Mouse (Mus musculus) brown adipose tissue, adult 24 weeks (tissue): ENCODE results near the gene Mgarp. TPM values are rescaled to one million over a fixed set of nuclear protein-coding genes. Genes with fewer than 3 reads are reported as not detected.

Source experiments
- H3K27ac ChIP-seq: fragments of 200-500 bp; replicated peaks from 2 replicates; pipeline ENCODE4 v1.5.1; 2012; ENCODE audit warnings: low read depth, mild to moderate bottlenecking, low read length
- H3K4me1 ChIP-seq: fragments of 200-500 bp; 2 replicates; pipeline ENCODE4 v1.6.1; 2012; ENCODE audit warnings: low read length, mixed read lengths; ENCODE audit not compliant: control insufficient read depth, insufficient read depth, insufficient read length
- H3K4me3 ChIP-seq: fragments of 200-500 bp; 2 replicates; pipeline ENCODE4 v1.5.1; 2012; ENCODE audit warnings: low read depth, mild to moderate bottlenecking, low read length, moderate library complexity; ENCODE audit not compliant: insufficient read depth
- polyA plus RNA-seq: library from polyadenylated mRNA; stranded (reverse); fragments of >200 nt; gene quantifications from 2 replicates; pipeline ENCODE4 v1.2.4, GENCODE M21; 2012; ENCODE audit not compliant: missing spikeins, insufficient read depth, insufficient read length

Gene Mgarp
- polyA plus RNA-seq, 1 experiment, result not detected

- H3K4me3 ChIP-seq, result no peak overlapping the region
- no peaks in the 10 kb centered on the region for H3K4me1 ChIP-seq
- no peak overlapping the region for H3K27ac ChIP-seq
These were observed 9.4 kb downstream of the Mgarp start for GRCm38 (mm10) chr3:51387134-51387451.

DNA sequence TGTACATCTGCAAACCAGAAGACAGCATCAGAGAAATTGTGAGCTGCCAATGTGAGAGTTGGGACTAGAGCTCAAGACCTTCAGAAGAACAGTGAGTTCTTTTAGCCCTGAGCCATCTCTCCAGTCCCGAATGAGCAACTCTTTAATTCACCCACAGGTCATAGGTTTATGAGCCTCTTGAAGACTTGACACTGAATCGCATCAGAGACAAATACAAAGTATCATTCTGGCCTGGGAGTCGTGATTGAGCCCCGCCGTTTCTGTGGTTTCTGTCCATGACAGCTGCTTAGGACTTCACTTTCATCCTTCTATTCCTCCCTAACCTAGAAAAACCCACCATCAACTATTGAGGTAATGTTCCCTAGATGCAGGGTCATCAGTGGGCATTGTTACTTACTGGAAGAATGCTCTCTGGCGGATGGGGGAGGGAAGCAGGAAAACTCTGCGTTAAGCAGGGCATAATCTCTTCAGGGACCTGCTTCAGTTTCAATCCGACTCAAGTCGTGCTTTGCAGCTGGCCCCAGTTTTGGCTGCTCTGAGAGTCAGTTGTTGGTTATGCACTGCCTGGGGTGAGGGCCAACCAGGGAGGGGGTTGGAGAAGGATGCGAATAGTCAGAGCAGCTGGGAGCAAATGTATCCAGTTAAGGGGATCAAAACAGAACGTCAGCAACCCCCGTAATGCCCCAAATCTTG lies 10.0 kb downstream of the Mgarp start:
- Histone ChIP-seq H3K4me1 (no peaks in the 10 kb centered on the region), H3K27ac (no peak overlapping the region), H3K4me3 (no peak overlapping the region)

GRCm38 (mm10) chr3:51383409-51383808 lies 13.1 kb downstream of the Mgarp start:
- H3K4me3 ChIP-seq, result no peak overlapping the region
- no peak overlapping the region for H3K27ac ChIP-seq

DNA sequence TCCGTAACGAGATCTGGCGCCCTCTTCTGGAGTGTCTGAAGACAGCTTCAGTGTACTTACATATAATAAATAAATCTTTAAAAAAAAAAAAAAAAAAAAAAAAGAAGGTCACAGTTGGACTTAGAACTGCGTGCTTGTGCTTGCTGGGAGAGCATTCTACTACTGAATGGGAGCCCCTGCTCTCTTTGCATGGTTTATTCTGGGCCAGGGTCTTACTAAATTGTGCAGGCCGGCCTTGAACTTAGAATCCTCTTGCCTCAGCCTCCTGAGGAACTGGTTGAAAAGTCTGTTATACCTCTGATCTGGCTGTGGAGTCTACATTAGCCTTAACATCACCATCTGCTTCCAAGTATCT lies 15.9 kb downstream of the Mgarp start:
- Histone ChIP-seq H3K4me3 (no peak overlapping the region), H3K27ac (no peak overlapping the region), H3K4me1 (no peaks in the 10 kb centered on the region)

More at GRCm38 (mm10) chr3:51383409-51383808, 13.1 kb downstream of the Mgarp start:
- H3K4me1 ChIP-seq, result no peaks in the 10 kb centered on the region

DNA sequence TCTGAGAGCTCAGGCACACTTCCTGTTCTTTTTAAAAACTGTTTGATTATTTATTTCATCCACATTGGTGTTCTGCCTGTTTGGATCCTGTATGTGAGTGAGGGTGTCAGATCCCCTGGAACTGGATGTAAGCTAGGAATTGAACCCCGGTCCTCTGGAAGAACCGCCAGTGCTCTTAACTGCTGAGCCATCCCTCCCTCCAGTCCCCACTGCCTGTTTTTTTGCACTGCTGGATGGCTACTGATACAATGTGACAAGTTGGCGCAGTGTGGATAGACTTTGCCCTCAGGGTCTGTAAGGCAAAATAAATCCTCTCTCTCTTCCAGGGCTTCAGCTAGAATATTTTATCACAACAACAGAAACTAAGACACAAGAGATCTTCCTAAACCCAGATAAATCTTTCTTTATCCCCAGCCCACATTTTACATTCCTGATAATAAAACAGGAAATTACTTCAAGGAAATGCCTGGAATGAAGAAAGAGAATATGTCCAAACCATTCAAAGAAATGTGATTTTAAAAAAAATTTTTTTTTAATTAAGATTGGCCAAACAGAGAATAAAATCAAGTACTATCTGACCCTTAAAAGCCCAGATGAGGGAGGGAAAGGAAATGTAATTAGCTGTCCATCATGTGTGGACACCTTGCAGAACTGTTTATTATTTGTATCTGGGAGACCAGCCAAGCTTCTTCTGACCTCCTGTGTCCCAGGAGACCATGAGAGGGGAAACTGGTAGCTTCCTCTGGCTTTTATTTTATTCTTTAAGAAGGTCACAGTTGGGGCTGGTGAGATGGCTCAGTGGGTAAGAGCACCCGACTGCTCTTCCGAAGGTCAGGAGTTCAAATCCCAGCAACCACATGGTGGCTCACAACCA lies 16.5 kb downstream of the Mgarp start:
- H3K4me3 ChIP-seq, result no peak overlapping the region
- peak overlapping the region; percentile 48; the same call in 1 of the 2 replicates for H3K27ac ChIP-seq
- no peaks in the 10 kb centered on the region for H3K4me1 ChIP-seq

GRCm38 (mm10) chr3:51378665-51378946 lies 17.9 kb downstream of the Mgarp start:
- Histone ChIP-seq H3K4me3 (peak overlapping the region; percentile 55), H3K27ac (0 out of 2 replicates have a peak overlapping the region, but pooled peaks have one; percentile 12)

GRCm38 (mm10) chr3:51377878-51378664 lies 18.5 kb downstream of the Mgarp start:
- Histone ChIP-seq H3K4me3 (peak overlapping the region; percentile 55), H3K4me1 (no peaks in the 10 kb centered on the region), H3K27ac (0 out of 2 replicates have a peak overlapping the region, but pooled peaks have one; percentile 12)

More at GRCm38 (mm10) chr3:51378665-51378946, 17.9 kb downstream of the Mgarp start:
- H3K4me1 ChIP-seq, result no peaks in the 10 kb centered on the region

- no peak overlapping the region for H3K4me3 ChIP-seq
- H3K4me1 ChIP-seq, result peaks cover 3% of the 10 kb centered on the region; the same call in 1 of the 2 replicates
- H3K27ac ChIP-seq, result no peak overlapping the region
These were observed 21.0 kb downstream of the Mgarp start for GRCm38 (mm10) chr3:51375307-51376265.

GRCm38 (mm10) chr3:51373544-51373943 lies 23.0 kb downstream of the Mgarp start:
- Histone ChIP-seq H3K4me1 (peaks cover 3% of the 10 kb centered on the region; the same call in 1 of the 2 replicates), H3K27ac (no peak overlapping the region), H3K4me3 (no peak overlapping the region)

GRCm38 (mm10) chr3:51372883-51373282 lies 23.7 kb downstream of the Mgarp start:
- H3K27ac ChIP-seq, result peak overlapping the region; percentile 50

DNA sequence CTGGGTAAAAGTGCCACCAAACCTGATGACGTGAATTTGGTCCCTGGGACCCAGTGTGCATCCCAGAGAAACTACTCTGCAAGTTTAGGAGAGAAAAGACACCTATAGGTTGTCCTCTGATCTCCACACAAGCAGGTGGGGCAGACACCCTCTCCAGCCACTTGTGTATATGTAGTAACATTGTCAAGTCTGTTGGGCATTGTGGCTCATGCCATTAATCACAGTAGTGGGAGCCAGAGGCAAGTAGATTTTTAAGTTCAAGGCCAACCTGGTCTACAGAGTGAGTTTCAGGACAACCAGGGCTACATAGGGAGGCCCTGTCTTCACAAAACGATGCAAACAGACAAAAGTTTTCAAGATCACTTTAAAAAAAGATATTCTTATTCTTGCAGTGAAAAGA lies 24.7 kb downstream of the Mgarp start:
- H3K4me3 ChIP-seq, result no peak overlapping the region
- H3K27ac ChIP-seq, result no peak overlapping the region
- peaks cover 3% of the 10 kb centered on the region; the same call in 1 of the 2 replicates for H3K4me1 ChIP-seq

More at GRCm38 (mm10) chr3:51372883-51373282, 23.7 kb downstream of the Mgarp start:
- peaks cover 3% of the 10 kb centered on the region; the same call in 1 of the 2 replicates for H3K4me1 ChIP-seq
- peak overlapping the region; percentile 33; the same call in 1 of the 2 replicates for H3K4me3 ChIP-seq

DNA sequence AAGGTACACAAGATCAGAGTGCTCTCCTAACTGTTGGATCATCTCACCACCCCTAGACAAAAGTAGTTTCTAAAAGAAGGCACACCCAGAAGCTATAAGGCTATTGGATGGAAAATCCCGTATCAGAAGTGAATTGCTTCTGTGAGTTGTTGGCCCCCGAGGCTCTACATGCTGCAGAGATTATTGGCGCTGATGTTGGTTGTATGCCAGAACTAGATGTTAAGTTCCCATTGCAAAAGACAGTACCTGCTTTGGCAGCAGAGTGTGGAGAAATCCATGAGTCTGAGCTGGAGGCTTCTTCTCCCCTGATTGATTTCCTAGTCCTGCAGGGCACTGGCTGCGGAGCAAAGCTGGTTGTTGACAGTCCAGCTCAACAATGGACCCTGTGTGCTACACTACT lies 28.5 kb downstream of the Mgarp start:
- peaks cover 3% of the 10 kb centered on the region; the same call in 1 of the 2 replicates for H3K4me1 ChIP-seq
- no peak overlapping the region for H3K27ac ChIP-seq
- H3K4me3 ChIP-seq, result no peak overlapping the region

- Histone ChIP-seq H3K27ac (no peak overlapping the region), H3K4me1 (no peaks in the 10 kb centered on the region)
These were observed 29.6 kb downstream of the Mgarp start for GRCm38 (mm10) chr3:51366926-51367325.

DNA sequence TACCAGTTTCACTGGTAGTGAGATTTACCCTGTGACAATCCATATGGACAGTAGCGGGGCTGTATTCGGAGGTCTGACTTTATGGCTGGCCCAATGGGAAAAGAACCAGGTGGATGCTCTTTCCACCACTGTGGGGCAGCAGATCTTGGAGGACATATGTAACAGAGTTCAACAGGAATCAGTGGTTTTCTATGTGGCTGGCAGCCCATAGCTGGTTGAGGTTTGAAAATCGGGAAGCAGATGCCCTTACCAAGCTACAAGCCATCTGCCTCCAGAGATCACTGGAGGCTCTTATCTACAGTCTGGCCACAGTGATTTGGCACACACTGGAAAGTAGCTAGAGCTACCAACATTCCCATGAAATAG lies 31.0 kb downstream of the Mgarp start:
- no peak overlapping the region for H3K27ac ChIP-seq
- no peak overlapping the region for H3K4me3 ChIP-seq

More at GRCm38 (mm10) chr3:51366926-51367325, 29.6 kb downstream of the Mgarp start:
- no peak overlapping the region for H3K4me3 ChIP-seq

More for the DNA sequence above, 31.0 kb downstream of the Mgarp start:
- no peaks in the 10 kb centered on the region for H3K4me1 ChIP-seq
